Mouse (Mus musculus) kidney, adult 2 months (tissue): Measurements from ENCODE around the gene Sorbs1. TPM values are rescaled to one million over a fixed set of nuclear protein-coding genes. Genes with fewer than 3 reads are reported as not detected.

Experiments used
- DNase-seq: peaks from one replicate; pipeline ENCODE4 v3.0.0; 2021
- H3K27ac ChIP-seq: fragments of 200-500 bp; 2 replicates; pipeline ENCODE4 v1.5.1; 2012; ENCODE audit warnings: low read depth, low read length, control low read depth, inconsistent platforms; ENCODE audit not compliant: insufficient read depth
- H3K27me3 ChIP-seq: fragments of 200-500 bp; replicated peaks from 2 replicates; pipeline ENCODE4 v1.6.1; 2012; ENCODE audit warnings: mild to moderate bottlenecking, moderate library complexity, low read length, inconsistent platforms; ENCODE audit not compliant: control insufficient read depth, insufficient read depth
- H3K36me3 ChIP-seq: fragments of 200-500 bp; 2 replicates; pipeline ENCODE4 v1.6.1; 2012; ENCODE audit warnings: mild to moderate bottlenecking, moderate library complexity, low read length, inconsistent platforms; ENCODE audit not compliant: control insufficient read depth, insufficient read depth
- H3K4me1 ChIP-seq: fragments of 200-500 bp; 2 replicates; pipeline ENCODE4 v1.6.1; 2011; ENCODE audit warnings: low read length; ENCODE audit not compliant: control insufficient read depth, insufficient read depth
- H3K4me3 ChIP-seq: fragments of 200-500 bp; 2 replicates; pipeline ENCODE4 v1.5.1; 2011; ENCODE audit warnings: mild to moderate bottlenecking, low read depth, low read length, control low read depth; ENCODE audit not compliant: insufficient read depth
- CTCF ChIP-seq: fragments of 200-500 bp; conservative IDR thresholded peaks from 2 replicates; pipeline ENCODE4 v1.5.1; 2011; ENCODE audit warnings: low read depth, mild to moderate bottlenecking, control low read depth, low read length, moderate library complexity, mixed read lengths; ENCODE audit not compliant: insufficient read depth, insufficient read length
- POLR2A ChIP-seq: fragments of 200-500 bp; IDR thresholded peaks from one replicate; pipeline ENCODE4 v1.6.1; 2011; ENCODE audit warnings: low read depth, low read length, control low read depth
- WGBS: fragments of 180-500 bp; shearing (Covaris S2); methylation state at CpG from one replicate; pipeline ENCODE4 v1.1.7; 2018; 5-methylcytosine and 5-hydroxymethylcytosine counted together
- polyA plus RNA-seq: library from polyadenylated mRNA; depleted of rRNA; stranded (reverse); fragments of >200 nt; gene quantifications from 2 replicates; pipeline ENCODE4 v1.2.3, GENCODE M21; 2012

Gene Sorbs1
- polyA plus RNA-seq, 1 experiment = 52.5 TPM

DNA sequence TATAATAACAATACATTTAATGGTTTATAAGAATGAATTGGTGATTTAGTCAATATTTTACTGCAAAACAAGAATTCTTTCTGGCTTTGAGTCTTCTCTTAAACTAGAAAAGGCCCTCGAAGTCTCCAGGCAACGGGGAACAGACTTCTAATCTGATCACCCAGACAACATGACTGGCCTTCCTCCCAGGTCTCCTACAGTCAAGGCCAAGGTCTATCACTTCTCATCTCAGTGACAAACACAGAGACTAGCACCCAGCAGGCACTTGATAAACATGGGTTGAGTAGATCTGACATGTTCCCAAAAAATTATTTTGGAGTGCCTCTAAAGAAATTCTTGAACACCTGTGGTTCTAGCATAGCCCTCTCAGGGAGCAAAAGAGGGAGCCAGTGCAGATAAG, 16.7 kb upstream of the Sorbs1 start:
- Histone ChIP-seq H3K4me1 (no peaks in the 10 kb centered on the region), H3K36me3 (no peaks in the 10 kb centered on the region), H3K27ac (no peak overlapping the region), H3K27me3 (no peaks in the 10 kb centered on the region), H3K4me3 (no peak overlapping the region)
- WGBS = 90% methylated on average over 2 of the region's 2 CpGs
- DNase-seq = no peak
- TF ChIP-seq POLR2A (no peak), CTCF (no peak)

DNA sequence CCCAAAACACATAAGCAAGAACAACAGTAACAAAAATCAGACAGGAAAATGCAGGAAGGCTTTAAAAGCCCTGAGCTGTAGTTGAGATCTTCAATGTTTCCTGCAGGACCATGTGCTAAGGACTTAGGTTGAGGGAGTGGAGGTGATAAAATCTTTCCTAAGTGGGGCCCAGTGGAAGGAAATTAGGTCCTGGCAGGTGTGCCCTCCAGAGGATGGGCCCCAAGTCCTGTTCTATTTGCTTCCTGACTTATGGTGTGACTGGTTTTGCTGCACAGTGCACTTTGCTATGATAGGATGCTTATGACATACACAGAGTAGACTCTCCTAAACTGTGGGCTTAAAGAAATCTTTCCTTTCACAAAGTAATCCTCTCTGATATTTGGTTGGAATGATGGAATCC, 14.7 kb upstream of the Sorbs1 start:
- Histone ChIP-seq H3K4me3 (no peak overlapping the region), H3K4me1 (no peaks in the 10 kb centered on the region), H3K27ac (no peak overlapping the region), H3K27me3 (no peaks in the 10 kb centered on the region), H3K36me3 (no peaks in the 10 kb centered on the region)
- DNase-seq = no peak
- TF ChIP-seq CTCF (no peak), POLR2A (no peak)

DNA sequence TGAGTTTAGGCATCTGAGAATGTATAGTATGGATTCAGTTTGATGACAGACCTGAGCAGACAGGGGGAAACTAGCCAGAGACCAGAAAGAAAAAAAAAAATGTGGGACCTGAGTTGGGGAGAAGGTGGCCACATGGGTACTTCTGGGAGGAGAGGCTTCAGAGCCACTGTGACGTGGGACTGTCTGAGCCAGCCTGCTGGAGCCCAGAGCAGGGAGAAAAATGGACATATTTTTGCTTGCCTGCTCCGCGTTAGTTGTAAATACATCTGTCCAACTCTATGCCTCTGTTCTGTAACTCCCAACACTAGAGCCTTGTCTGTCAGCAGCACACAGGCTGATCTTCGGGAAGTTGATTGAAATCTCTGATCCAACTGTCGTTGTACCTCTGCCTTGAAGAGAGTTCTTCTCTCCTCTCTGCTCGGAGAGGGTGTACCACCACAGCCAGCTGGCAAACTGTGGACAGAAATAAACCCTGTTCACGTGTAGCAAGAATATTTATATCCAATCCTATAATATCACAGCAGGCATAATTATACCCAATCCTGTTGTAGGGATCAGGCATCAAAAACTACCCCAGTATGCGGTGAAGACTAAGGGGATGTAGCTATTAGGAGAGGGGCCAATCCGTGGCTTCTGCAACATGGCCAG, 12.9 kb upstream of the Sorbs1 start:
- TF ChIP-seq POLR2A = no peak
- no peak for TF ChIP-seq CTCF
- WGBS = 89% methylated on average over 9 of the region's 9 CpGs
- no peaks in the 10 kb centered on the region for H3K4me1 ChIP-seq
- no peaks in the 10 kb centered on the region for H3K36me3 ChIP-seq
- no peak overlapping the region for H3K27ac ChIP-seq
- no peak overlapping the region for H3K4me3 ChIP-seq
- DNase-seq = no peak
- H3K27me3 ChIP-seq = no peaks in the 10 kb centered on the region

DNA sequence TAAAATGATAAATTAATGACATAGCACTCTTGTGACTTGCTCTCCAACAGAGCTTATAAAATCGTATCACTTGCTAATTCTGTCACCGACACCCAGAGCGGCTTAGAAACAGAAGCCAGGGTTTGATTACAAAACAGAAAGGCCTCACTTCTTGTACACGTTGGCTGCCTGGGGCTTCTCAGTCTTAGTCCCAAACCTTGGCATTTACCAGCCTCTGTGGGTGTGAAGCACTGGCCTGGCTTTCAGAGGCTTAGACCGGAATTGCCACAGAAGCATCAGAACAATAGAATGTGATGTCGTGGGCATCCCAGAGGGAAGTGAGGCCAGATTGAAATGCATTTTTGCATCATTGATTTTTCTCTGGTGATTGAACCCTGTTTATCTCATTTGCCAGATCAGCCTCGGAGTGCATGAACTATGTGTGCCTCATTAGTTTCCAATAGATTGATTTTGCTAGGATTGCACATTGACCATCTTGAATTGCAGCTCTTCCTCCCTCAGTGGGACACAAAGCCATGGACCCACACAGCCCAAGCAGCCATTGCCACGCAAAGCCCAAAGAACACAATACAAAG, 9.9 kb upstream of the Sorbs1 start:
- H3K4me1 ChIP-seq = no peaks in the 10 kb centered on the region
- WGBS = 80% methylated on average over 8 of the region's 8 CpGs
- no peaks in the 10 kb centered on the region for H3K27me3 ChIP-seq
- H3K27ac ChIP-seq = no peak overlapping the region
- no peak for DNase-seq
- no peak for TF ChIP-seq CTCF
- TF ChIP-seq POLR2A = no peak
- no peak overlapping the region for H3K4me3 ChIP-seq
- H3K36me3 ChIP-seq = no peaks in the 10 kb centered on the region

DNA sequence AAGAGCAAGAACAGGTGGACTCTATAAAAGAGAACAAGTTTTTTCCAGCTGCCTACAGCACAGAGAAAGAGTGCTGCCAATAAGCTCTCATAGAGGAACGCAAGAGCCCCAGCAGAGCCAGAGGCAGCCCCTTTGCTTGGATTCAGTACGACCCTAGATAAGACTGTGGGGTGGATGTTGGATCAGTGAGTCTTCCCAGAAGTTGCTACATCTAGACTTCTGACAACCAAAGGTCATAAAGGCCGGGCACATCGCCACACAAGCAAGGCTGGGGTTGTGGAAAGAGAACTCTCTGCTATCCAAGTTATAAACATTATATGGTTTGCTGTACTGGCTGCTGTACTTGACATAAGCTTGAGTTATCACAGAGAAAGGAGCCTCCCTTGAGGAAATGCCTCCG, 6.8 kb upstream of the Sorbs1 start:
- no peaks in the 10 kb centered on the region for H3K36me3 ChIP-seq
- 83% methylated on average over 5 of the region's 5 CpGs for WGBS
- no peak overlapping the region for H3K27ac ChIP-seq
- TF ChIP-seq POLR2A = no peak
- no peak for TF ChIP-seq CTCF
- no peaks in the 10 kb centered on the region for H3K27me3 ChIP-seq
- no peaks in the 10 kb centered on the region for H3K4me1 ChIP-seq
- no peak overlapping the region for H3K4me3 ChIP-seq
- DNase-seq = no peak

DNA sequence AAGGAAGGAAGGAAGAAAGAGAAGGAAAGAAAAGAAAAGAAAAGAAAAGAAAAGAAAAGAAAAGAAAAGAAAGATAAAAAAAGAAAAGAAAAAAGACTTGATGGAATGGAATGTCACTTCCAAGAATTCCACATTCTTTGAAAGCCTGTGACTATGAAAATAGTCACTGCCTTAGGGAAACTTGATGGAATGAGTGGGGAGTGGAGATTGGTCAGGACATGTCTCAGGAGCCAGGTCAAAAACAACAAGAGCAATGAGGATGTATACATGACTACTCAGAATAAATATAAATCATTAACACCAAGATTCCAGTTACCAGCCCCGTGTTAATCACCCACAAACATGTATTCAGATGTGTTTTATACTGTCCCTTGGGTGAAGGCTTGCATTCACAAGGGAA, 5.1 kb upstream of the Sorbs1 start:
- no peak overlapping the region for H3K4me3 ChIP-seq
- WGBS = 37% methylated on average over 1 of the region's 1 CpGs
- H3K27me3 ChIP-seq = no peaks in the 10 kb centered on the region
- no peak overlapping the region for H3K27ac ChIP-seq
- no peak for DNase-seq
- no peaks in the 10 kb centered on the region; the same call in 1 of the 2 replicates for H3K4me1 ChIP-seq
- no peaks in the 10 kb centered on the region for H3K36me3 ChIP-seq
- TF ChIP-seq POLR2A = no peak
- no peak for TF ChIP-seq CTCF

DNA sequence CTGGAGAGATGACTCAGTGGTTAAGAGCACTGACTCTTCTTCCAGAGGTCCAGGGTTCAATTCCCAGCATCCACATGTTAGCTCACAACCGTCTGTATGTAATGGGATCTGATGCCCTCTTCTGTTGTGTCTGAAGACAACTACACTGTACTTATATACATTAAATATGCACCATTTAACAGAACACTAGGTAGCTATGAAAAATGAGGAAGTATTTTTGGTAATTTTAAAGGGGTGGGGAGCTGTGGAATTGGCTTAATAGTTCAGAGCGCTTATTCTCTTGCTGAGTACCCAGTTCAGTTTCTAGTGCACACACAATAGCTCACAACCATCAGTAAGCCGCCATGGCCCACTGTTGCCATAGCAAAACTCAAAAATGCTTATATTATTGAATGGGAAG, 2.0 kb upstream of the Sorbs1 start:
- no peaks in the 10 kb centered on the region for H3K27me3 ChIP-seq
- DNase-seq = no peak
- no peak overlapping the region for H3K27ac ChIP-seq
- no peak for TF ChIP-seq POLR2A
- TF ChIP-seq CTCF = no peak
- no peaks in the 10 kb centered on the region for H3K36me3 ChIP-seq
- WGBS = 93% methylated on average over 3 of the region's 3 CpGs
- no peak overlapping the region for H3K4me3 ChIP-seq
- H3K4me1 ChIP-seq = peaks cover 2% of the 10 kb centered on the region; the same call in 1 of the 2 replicates
